Mouse (Mus musculus): ENCODE data around the gene Dnttip2.

Dnttip2 gene

GRCm38 (mm10) chr3:122330484-122330883 lies 56.3 kb downstream of the Dnttip2 start:
- DNase-seq (ENCODE audit: low spot score) = no peak

GRCm38 (mm10) chr3:122333493-122333892 lies 59.3 kb downstream of the Dnttip2 start:
- DNase-seq (ENCODE audit: low spot score) = no peak

- no peak for DNase-seq (ENCODE audit: low spot score)
Observed at GRCm38 (mm10) chr3:122333902-122334301, 59.7 kb downstream of the Dnttip2 start.

- DNase-seq (ENCODE audit: low spot score) = no peak
Observed at GRCm38 (mm10) chr3:122334375-122334774, 60.2 kb downstream of the Dnttip2 start.
